Mouse (Mus musculus) megakaryocyte, adult 5-6 weeks (primary cell): Measurements from ENCODE around the gene Nap1l1. TPM values are rescaled to one million over a fixed set of nuclear protein-coding genes. Genes with fewer than 3 reads are reported as not detected.
"Not testable (repeated sequence)": the region's sequence is repeated elsewhere in the genome, so short reads cannot be mapped to it uniquely, and the experiment has no call there.

ENCODE experiments used
- ATAC-seq: 2 replicates; pipeline ENCODE4 v1.8.0; 2016; ENCODE audit warnings: mild to moderate bottlenecking, inconsistent platforms; ENCODE audit not compliant: poor library complexity, severe bottlenecking
- total RNA-seq, 2 experiments: library from RNA; stranded (forward) in 1 of 2; stranded (reverse) in 1 of 2; fragments of 153-499, 151-499 nt in 1 of 2; fragments of 221-1000, 200-1000 nt in 1 of 2; gene quantifications; 2 replicates each; pipeline versions ENCODE4 v1.2.3 to v1.2.4; 2015 to 2017

Nap1l1 gene
- total RNA-seq, 2 experiments from 2014 or later = 346 to 375 TPM

DNA sequence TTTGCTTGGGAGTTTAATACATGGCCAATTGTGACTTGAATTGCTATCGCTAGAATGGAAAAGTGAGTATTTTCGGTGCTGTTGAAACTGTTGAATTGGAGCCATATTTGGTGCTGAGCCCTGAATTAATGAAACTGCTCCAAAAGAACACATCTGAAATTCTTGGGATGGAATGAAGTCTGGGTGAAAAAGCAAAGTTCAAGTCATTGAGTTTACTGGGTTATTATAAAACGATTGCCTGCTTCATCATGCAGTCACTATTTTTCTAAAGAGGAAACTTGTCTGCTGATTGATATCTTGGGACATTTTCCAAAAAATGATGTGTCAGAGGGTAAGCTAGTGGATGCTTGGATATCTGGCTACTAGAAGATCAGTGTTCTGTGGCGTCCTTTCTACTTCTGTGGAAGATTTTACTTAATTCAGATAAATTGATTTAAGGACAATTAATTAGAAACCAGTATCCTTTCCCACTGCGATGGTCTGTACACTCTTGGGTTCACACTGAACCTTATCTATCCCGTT, 4.0 kb downstream of the Nap1l1 start:
- no peak for ATAC-seq

DNA sequence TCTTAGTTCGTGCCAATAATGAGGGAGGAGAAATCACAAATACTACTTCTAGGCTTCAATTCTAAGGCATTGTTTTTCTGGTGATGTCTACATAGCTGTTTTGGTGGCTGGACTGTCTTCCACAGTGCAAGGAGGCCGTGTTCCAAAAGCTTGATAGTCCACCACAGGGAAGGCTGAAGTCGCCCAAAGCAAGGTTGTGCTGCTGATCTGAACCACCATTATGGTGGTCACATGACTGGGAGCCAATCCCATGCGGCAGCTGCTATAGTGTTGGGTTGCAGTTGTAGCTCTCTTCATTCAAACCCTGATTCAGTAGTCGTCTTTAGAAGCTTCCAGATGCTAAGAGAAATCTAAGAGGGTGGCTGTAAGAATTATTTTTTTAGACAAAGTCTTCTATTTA, 6.6 kb downstream of the Nap1l1 start:
- ATAC-seq = no peak

GRCm38 (mm10) chr10:111482654-111483053, 9.6 kb downstream of the Nap1l1 start:
- no peak for ATAC-seq

GRCm38 (mm10) chr10:111484079-111484478, 11.1 kb downstream of the Nap1l1 start:
- ATAC-seq = no peak

GRCm38 (mm10) chr10:111488793-111489192, 15.8 kb downstream of the Nap1l1 start:
- ATAC-seq = peak; percentile 50; the same call in 1 of the 2 replicates

DNA sequence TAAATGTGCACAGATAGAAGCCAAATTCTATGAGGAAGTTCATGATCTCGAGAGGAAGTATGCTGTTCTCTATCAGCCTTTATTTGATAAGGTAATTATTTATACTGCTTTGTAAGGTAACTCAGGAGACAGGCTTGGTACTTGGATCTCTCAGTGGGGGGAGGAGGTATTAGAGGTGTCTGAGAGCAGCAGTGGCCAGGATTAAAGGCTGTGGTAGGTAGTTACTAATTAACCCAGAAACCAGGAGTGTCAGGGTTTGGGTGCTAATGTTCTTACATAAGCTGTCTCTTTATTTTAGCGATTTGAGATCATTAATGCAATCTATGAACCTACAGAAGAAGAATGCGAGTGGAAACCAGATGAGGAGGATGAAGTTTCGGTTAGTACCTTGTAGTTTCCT, 17.1 kb downstream of the Nap1l1 start:
- ATAC-seq = not testable (repeated sequence)

DNA sequence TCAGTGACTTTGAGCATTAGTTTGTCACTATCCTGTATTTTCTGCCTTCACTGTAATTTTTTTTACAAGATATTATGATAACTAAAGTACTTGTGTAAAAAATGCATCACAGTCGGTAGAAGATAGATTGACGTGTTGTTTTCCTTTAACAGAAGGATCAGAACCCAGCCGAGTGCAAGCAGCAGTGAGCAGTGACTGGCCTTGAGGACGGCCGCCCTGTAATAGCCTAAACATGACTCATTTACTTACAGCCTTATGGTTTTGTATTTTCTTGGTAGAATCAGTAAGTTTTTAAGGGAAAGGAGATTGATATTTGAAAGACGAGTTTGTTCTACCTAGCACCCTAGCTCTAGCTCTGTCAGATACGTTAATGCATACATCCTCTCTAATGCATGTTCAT, 22.9 kb downstream of the Nap1l1 start:
- no peak for ATAC-seq

DNA sequence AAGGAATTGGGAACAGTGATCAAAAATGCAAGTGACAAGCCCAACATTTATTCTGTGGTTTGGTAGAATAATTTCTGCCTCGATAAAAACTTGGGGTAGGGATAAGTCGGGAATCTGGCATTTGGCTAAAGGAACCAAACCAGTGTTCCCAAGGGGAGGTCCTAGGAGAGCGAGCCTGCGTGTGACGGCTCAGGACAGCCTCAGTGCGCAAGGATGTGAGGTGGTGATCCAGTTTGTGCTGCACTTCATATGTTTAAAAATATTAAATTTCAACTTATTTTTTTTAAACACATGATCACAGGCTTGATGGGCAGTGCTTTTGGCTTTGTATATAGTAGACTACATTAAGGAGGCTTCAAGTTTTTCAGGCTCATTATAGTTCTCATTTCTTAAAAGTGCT, 26.9 kb downstream of the Nap1l1 start:
- no peak for ATAC-seq

DNA sequence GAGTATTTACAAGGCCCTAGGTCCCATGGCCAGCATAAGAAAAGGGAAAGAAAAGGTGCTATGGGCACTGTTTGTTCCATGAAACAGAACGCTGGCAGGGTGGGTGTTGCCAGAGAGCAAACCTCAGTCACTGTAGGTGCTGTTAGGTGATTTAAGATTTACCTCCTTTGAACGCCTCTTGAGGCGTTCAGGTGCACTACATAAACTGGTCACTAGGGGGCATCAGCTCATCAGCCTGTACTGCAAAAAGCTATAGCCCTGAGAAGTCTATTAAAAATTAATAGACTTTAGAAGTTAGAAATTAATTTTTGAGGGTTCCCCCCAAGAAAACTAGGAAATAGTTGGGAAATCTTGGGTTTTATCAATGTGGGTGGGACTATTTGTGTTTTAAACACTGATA, 30.0 kb downstream of the Nap1l1 start:
- peak; percentile 36 for ATAC-seq

DNA sequence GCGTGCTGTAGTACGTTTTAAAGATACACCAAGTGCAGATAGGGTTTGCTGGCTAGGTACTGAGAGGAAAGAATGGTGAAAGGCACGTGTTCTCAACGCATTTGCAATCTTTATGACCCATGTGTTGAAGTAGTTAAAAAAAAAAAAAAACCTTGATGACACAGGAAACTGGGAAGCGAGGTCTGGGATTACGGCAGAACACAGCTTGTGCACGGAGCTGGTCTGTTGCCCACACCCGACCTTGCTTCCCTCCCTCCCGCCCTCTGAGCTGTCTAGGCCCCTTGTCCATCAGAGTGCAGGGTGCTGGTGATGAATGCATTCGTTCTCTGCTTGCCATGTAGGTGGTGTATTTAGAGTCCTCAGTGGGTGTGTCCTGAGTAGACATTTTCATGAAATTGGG, 30.7 kb downstream of the Nap1l1 start:
- ATAC-seq = no peak

DNA sequence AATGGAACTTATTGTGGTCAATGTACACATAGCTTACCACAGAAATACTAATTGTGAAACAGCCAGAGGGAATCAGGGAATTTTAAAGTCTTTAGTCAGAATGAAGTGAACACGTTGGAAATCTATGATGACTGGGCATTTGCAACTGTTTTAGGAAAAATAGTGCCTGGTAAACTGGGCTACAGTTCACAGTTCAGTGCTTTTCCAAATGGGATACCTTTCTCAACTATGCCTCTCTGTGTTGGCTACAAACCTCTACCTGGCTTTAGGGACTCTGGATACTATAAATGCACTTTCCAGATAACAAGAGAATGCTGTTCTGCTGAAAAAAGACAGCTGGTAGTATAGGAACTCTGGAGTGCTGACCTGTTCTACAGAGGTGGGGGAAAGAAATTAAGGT, 31.6 kb downstream of the Nap1l1 start:
- no peak for ATAC-seq

DNA sequence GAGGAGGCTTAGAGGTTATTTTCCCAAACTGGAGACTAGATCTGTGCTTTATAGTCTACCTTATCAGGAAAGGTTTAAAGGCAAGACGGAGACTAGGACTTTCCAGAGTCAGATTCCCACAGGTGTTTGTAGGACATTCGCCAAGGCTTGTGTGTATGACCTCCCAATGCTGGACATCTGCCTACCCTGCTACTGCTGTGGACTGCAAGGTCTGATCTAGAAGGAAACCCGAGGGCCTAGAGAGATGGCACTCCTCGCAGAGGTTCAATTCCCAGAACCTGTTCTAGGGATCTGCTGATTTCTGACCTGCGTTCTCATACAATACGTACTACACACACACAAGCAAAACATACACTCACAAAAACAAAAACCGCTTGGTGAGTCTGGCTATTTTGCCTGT, 32.4 kb downstream of the Nap1l1 start:
- ATAC-seq = no peak

- ATAC-seq = peak; percentile 79
Observed at GRCm38 (mm10) chr10:111506101-111506925, 33.3 kb downstream of the Nap1l1 start, which contains the start of gene Phlda1. TSS of gene Phlda1 (plus strand) at chr10:111506286.

DNA sequence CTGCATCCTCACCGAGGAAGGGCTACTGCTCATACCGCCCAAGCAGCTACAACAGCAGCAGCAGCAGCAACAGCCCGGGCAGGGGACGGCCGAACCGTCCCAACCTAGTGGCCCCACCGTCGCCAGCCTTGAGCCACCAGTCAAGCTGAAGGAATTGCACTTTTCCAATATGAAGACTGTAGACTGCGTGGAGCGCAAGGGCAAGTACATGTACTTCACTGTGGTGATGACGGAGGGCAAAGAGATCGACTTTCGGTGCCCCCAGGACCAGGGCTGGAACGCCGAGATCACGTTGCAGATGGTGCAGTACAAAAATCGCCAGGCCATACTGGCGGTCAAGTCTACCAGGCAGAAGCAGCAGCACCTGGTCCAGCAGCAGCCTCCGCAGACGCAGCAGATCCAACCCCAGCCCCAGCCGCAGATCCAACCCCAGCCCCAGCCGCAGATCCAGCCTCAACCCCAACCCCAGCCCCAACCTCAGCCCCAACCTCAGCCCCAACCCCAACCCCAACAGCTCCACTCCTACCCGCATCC, 34.0 kb downstream of the Nap1l1 start:
- peak; percentile 13 for ATAC-seq

GRCm38 (mm10) chr10:111507460-111508211, 34.6 kb downstream of the Nap1l1 start:
- ATAC-seq = peak; percentile 41

GRCm38 (mm10) chr10:111508324-111509080, 35.5 kb downstream of the Nap1l1 start:
- ATAC-seq = no peak

DNA sequence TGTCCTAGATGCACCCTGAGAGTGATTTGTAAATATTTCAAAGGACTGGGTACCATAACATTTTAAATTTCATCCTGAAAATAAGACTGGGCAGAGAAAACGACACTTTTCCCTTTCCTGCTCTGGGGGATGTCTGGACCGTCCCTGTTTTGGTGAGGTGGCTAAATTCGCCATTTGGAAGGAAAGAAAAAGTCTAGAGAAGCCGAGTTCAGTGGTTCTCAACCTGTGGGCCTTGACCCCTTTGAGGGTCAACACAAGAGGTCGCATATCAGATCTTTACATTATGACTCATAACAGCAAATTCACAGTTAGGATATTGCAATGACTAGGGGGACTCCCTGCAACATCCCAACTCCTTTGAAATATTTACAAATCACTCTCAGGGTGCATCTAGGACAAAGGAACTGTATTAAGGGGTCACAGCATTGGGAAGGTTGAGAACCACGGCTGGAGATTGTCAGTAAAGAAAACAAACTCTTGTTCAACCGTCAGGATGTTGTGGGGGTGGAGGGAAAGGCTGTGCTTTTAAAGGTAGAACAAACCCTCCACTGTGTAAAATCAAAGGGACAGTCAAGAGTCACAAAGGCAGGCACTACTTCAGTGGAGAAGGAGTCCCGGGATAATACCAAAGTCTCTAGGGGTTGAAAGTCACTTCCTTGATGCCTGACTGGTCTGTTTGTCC, 36.2 kb downstream of the Nap1l1 start:
- no peak for ATAC-seq

DNA sequence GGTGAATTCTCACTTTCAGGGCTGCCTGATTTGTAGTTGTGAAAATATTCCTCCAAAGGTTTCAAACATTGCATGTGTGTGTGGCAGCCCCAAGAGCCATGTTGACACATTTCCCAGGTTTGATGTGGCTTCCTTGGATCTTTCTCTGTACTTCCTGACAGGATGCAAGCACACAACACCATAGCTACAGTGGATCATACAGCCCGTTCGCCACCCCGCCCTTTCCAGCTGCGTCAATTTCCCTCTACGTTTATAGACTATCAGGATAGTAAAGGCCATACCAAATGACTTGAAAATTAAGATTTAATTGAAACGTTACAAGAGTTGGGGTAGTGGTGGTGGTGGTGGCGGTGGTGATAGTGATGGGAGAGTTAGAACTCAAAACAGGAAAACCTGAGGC, 37.0 kb downstream of the Nap1l1 start:
- no peak for ATAC-seq

DNA sequence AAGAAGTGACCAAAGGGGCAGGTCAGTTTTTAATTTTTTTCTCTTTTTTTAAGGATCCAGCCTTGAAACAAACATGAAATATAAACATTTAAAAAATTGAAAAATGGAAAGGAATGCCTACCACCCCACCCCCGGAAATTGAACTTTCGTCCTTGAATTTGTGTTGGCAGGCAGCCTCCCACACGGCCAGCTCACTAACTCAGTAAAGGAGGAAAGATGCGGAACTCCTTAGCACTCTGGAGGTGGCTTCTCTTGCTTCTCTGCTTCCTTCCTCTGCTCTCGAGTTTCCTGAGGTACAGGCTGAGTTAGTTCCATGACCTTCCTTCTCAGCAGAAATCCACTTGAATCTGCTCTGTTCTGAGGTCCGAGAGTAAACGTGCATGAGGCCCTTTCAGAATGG, 37.8 kb downstream of the Nap1l1 start:
- no peak for ATAC-seq

DNA sequence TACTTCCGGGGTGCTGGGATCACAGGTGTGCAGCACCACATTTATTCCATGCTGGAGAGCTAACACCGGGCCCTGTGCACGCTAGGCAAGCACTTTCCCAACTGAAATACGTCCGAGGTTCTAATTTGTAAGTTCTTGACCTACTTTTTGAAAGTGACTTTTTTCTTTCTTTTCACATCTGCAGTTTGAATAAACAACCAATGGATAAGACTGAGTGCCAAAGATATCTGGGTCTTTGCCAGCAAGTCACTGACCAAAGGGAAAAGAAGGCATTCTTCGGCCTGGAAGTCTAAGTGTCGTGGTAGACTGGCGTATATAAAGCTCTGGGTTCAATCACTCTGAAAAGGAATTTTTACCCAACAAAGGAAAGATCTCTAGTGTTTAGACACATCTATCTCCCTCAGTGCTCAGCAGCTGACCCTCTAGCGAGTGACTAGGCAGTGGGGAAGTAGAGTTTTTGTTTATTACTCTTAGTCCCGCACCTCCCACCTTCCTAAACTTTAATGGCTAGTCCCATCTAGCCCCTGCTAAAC, 39.1 kb downstream of the Nap1l1 start:
- no peak for ATAC-seq
